Mouse (Mus musculus) monocyte, adult 2 months (primary cell): ENCODE data around the gene Snw1.
"Not testable (repeated sequence)": the region's sequence is repeated elsewhere in the genome, so short reads cannot be mapped to it uniquely, and the experiment has no call there.

Experiments used
- DNase-seq, 2 experiments: peaks; one replicate each; pipeline ENCODE4 v3.0.0; 2022; ENCODE audit warnings: low spot score in 2 of 2, low read depth in 1 of 2

Gene Snw1

DNA sequence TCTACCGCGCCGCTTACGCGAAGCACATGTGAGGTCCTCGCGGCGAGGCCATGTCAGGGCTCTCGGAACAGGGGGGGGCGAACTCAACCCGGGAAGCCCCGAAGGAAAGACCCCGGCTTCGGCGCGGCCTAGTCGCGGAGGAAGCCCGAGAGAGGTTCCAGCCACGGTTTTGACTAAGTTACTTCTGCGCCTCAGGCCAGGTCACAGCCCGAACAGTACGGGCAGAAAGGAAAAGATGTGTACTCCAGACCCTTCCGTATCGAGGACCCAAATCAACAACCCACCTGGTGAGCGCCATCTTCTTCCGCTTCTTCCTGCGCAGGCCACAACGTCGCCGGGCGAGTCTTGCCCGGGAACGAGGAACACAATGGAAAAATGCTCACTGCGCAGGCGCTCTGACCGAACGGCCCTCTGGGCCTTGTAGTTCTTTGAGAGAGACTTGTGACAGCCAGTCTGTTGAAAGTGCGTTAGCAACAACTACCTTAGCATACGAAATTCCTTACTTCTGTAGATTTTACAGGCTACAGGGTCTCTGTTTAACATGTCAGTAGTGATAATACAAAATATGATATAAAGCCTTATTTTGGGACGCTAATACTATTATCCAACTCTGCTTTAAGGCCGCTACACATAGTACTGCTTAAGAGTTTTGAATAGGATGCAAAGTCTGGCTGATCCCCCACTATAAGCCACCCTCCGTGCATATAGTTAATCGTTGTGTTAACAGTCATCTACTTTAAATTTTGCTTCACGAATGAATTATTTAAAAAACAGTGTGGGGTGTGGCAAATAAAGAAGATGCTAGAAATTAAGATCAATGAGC, at the start of gene Snw1:
TSS of gene Snw1 (minus strand) at position 311 of the 823 bp plus-strand sequence.
- peak; percentile 79 to 85 for DNase-seq

DNA sequence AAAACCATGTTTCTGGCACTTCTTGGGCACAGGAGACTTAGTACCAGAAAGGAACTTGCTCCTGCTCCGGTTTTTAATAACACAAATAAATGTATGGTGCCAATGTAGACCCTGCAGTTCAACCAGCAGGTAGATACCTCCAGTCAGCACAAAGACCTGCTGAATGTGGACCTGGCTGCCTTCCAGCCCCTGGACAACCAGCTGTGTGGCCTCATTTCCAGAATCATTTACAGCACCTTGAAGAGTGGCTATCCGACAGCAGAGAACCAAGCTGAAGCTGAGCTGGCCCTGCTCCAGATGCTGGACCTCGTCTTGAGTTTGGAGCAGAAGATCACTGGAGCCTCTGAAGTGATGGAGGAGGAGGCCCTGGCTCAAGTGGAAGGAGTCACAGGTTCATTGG, 47.5 kb upstream of the Snw1 start:
- not testable (repeated sequence) for DNase-seq

GRCm38 (mm10) chr12:87514016-87514415, 41.9 kb upstream of the Snw1 start, which contains the start of gene Gm8300:
Gm8300 (plus strand) TSS chr12:87514316.
- DNase-seq: not testable (repeated sequence)

- DNase-seq: not testable (repeated sequence)
Measured at GRCm38 (mm10) chr12:87494421-87494820, 22.3 kb upstream of the Snw1 start, which contains the start of gene Gm5788. Gm5788 (plus strand) TSS chr12:87494721.

GRCm38 (mm10) chr12:87488683-87489082, 16.6 kb upstream of the Snw1 start:
- DNase-seq: not testable (repeated sequence)

DNA sequence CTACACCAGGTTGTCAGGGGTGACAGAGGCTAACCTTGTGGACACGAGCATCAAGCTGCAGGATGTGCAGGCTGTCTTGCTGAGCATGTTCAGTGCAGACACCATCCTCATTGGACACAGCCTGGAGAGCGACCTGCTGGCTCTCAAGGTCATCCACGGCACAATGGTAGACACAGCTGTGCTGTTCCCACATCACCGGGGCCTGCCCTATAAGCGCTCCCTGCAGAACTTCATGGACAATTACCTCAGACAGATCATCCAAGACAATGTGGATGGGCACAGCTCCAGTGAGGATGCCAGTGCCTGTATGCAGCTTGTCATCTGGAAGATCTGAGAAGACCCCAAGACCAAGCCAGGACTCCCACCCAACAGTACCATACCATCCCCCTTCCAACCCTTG, 10.4 kb upstream of the Snw1 start:
- not testable (repeated sequence) for DNase-seq

- no peak for DNase-seq
Measured at GRCm38 (mm10) chr12:87474756-87475155, 2.7 kb upstream of the Snw1 start.

DNA sequence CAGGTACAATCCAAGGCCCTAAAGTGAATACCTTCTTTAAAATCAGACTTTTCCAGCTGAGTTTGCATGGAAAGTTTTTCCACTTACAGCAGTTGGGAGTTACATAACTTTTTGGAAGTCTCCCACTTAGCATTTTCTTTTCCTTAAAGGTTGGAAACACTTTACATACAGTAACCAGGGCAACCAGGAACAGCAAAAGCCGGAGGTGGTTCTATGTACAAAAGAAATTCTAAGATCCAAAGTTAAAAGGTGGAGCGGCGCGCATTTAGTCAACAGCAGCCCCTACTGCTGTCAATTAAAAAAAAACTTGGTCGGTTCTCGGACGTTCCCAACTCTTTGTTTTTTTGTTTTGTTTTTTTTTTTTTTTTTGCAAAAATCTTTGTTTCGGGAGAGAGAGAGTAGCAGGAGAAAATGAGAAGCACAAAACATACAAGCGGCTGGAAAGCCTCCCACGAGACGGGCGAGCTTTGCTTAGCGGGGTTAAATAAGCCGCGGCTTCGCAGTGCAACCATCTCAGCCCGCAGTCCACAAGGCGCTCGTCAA, 582 bp downstream of the Snw1 start:
- DNase-seq: no peak

DNA sequence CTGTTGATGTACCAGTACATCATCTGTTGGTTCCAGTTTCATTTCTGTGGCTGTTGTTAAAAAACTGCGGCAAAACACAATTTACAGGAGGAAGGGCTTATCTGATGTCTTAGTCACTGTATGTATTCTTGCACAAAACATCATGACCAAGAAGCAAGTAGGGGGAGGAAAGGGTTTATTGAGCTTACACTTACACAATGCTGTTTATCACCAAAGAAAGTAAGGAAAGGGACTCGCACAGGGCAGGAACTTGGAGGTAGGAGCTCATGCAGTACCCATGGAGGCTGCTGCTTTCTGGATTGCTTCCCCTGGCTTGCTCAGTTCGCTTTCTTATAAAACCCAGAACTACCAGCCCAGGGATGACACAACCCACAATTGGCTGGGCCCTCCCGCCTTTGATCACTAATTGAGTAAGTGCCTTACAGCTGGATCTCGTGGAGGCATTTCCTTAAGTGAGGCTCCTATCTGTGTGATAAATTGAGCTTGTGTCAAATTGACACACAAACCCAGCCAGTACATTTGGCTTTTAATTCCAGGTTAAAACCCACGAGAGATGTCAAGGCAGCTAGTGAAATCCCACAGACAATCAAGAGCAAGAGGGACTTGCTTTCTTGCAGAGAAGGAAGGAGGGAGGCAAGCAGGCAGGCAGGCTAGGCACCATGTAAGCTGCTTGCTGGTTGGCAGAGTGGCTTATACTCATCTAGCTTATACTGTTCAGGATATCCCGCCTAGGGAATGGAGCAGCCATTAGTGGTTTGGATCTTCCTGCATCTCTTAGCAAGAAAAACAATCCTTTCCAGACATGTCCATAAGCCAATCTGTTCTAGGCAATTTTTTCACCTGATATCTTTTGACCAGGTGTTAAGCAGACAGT, 1.6 kb downstream of the Snw1 start:
- no peak for DNase-seq

- DNase-seq: no peak
Measured at GRCm38 (mm10) chr12:87464678-87465297, 7.3 kb downstream of the Snw1 start.

DNA sequence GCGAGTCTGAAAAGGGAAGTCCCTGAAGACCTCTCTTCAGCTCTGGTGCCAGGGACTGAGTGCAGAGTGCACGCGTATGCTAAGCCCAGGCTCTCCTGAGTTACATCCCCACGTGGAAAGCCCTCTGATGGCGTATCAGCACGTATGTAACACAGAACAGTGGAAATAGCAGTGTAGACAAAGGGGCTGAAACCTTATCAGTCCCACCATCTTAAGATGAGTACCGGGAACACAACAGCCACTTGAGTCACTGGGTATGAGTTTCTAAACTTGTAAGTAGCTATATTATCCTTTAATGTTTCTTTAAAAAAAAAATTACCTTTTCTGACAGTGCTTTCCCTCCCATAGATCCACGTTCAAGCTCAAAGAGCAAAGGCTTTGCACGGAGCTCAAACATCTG, 22.6 kb downstream of the Snw1 start:
- no peak for DNase-seq

DNA sequence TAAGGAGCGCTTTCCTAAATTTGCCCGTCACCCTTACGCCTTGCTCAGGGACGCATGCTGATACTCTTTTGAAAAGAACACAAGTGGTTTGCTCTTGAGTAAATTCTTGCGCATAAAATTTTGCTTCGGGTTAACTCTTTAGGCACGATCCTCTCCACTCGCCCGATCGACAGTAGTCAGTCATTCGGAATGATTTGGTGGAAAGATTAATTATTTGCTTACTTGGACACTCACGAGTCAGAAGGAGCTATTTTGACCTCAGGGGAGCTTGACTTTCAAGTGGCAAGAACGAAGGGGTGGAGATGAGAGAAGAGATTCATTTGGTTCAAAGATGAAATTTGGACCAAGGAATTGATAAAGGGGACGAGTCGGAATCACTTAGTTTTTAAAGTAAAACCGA, 27.9 kb downstream of the Snw1 start:
- no peak for DNase-seq

DNA sequence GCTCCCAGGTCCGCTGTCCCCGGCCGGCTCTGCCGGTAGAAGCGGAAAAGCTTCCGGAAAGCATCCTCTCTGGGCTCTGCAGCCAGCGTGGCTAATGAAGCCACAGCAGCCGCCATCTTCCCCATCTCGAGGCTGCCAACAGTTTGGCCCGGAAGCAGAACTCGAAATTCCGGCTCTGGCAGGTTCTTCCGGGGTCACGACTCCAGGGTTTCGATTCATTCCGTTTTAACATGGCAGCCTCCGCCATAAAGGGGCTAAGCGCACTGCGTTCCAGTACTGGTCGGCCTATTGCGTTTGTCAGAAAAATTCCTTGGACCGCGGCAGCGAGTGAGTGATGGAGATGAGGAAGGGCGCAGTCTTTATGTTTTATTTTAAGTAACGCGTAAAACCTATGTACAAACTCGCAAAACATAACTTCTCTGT, 28.4 kb downstream of the Snw1 start, which contains the start of the genes Slirp and Alkbh1:
TSS of gene Slirp (plus strand) at position 197 of the 423 bp plus-strand sequence.
TSS of gene Alkbh1 (minus strand) at position 318 of the 423 bp plus-strand sequence.
- DNase-seq: peak; percentile 73 to 77

GRCm38 (mm10) chr12:87443115-87443699, 28.9 kb downstream of the Snw1 start:
- no peak for DNase-seq

GRCm38 (mm10) chr12:87442177-87443114, 29.6 kb downstream of the Snw1 start:
- DNase-seq: no peak

DNA sequence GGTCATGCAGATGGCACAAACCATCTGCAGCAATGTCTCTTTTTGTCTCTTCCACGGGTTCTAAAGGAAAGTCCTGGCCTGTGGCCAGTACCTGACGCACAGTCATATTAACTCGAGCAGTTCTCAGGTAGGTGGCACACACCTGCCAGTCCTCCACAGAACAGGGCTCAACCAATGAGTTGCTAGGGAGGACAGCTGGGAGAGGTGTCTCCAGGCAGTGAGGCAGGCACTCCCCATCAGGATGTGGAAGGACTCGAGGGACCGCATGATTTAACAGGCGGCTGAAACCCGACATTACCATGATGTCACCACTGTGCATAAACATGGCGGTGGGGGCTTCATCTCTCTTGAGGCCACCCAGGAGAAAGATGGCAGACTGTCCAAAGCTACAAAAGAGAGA, 43.2 kb downstream of the Snw1 start:
- DNase-seq: no peak

DNA sequence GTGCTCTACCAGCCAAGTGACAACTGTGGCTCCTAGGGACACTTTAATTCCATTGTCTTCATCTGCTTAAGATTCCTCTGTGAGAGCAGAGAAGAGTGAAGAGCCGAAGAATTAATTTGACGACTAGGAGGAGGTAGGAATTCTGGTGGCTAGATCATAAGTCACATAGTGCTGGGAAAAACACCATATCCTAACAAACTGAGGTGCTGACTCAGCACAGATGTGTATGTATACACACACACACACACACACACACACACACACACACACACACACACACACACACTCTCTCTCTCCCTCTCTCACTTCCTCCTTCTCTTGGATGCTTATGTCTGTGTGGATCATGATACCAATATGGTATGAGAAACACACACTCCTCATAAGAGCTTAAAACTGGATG, 43.8 kb downstream of the Snw1 start:
- no peak for DNase-seq

DNA sequence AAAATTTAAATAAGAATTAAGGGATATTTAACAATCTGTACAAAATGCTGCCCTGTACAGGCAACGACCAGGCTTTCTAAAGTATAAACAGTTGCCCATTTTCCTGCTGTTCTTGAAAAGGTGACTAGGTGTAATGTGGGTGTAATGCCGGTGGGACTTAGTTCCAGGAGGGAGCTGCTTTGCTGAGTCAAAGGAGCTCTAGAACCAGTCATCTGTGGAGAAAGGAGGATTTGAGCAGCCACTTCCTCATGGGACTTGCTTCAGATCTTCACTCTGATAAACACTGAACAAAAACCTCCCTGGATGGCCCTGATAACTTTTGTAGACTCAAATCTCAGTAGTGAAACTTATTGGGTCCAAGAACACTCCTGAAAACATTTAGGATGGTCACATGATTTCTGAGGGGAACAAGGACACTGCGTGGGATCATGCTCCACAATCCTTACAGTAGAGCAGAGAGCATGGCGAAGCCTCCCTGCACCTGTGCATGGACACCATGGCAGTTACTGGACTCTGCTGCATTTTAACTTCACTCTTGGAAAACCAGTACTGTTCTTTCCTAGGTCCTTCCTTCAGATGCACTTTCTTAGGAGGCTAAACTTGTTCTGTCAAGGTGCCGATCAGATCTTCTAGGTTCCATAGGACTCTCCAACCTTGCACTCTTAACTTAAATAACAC, 45.6 kb downstream of the Snw1 start:
- no peak for DNase-seq

DNA sequence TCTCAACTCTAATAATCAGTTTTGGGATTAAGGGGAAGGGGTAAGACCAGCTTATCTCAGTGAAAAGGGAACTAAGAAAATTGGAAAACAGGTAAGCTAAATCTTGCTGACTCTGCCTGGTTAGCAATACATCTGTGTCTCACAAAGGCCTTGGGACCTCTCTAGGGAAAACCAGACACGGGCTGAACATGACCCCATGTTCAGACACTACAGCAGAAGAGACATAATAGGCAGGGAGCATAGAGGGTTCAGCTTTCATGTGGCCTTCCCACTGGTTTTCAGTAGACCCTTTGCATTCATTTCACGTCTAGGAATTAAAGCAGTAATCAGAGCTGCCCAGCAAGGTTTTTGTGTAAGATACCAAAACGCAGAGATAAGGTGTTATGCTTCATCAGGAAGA, 47.6 kb downstream of the Snw1 start:
- DNase-seq: no peak
